Mouse (Mus musculus): ENCODE data around the gene Ly6g. TPM values are rescaled to one million over a fixed set of nuclear protein-coding genes. Genes with fewer than 3 reads are reported as not detected.

Gene Ly6g
- not detected for total RNA-seq (2023)

GRCm38 (mm10) chr15:75154940-75155339, at the start of gene Ly6g:
Gene Ly6g (plus strand): TSS chr15:75155240.

GRCm38 (mm10) chr15:75111861-75112630, 43.0 kb upstream of the Ly6g start, which contains the start of gene Ly6c2:
Gene Ly6c2 (minus strand): TSS chr15:75111970.

Other genes with a start within 250 kb of the Ly6g start
- gene Ly6i, start 171.8 kb upstream of the Ly6g start, total RNA-seq (2023), result 0.92 TPM
- gene Ly6a, start 157.2 kb upstream of the Ly6g start, total RNA-seq (2023), result 11.8 TPM
- 2.8 TPM for gene Ly6c1, start 106.4 kb upstream of the Ly6g start, total RNA-seq (2023)
- gene Ly6c2, start 43.3 kb upstream of the Ly6g start, total RNA-seq (2023), result 95.2 TPM
- not detected for gene BC025446, start 61.1 kb downstream of the Ly6g start, total RNA-seq (2023)
- gene Ly6f, start 113.2 kb downstream of the Ly6g start, total RNA-seq (2023), result not detected